Mouse (Mus musculus) thymus, adult 2 months (tissue): ENCODE measurements at regions not wholly inside any gene's neighbourhood (a gene's known extent, or its start where the extent isn't known, plus 50 kb on each side); places are given as distances from the start of the nearest gene placed in this dataset.

Source experiments
- CTCF ChIP-seq: fragments of 200-500 bp; IDR thresholded peaks from 2 replicates; pipeline ENCODE4 v1.5.1; 2012; ENCODE audit warnings: mild to moderate bottlenecking, control low read depth, low read length, moderate library complexity, borderline replicate concordance; ENCODE audit not compliant: control insufficient read depth, poor library complexity, insufficient read depth; ENCODE audit errors: extremely low read depth
- POLR2A ChIP-seq: fragments of 200-500 bp; IDR thresholded peaks from 2 replicates; pipeline ENCODE4 v1.6.1; 2012; ENCODE audit warnings: mild to moderate bottlenecking, low read length, control low read depth, moderate library complexity; ENCODE audit not compliant: control insufficient read depth, poor library complexity, insufficient read depth; ENCODE audit errors: extremely low read depth

DNA sequence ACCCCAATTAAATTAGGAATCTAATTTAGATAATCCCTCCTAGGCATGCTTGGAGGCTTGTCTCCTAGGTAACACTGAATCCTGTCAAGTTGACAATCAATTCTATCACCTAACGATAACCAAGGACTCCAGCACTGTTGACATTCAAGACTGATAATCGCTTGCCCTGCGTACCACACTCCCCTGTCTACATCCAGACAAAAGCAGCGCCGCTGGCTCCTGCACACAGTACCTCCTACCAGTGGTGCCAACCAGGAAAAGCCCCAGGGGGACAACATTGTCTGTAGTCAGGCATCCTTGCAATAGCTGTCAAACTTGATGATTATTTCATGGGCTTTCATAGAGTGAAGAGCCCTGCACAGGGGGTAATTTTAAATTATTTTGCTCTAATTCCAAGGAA lies 253.4 kb upstream of the Prok2 start:
- TF ChIP-seq CTCF (no peak), POLR2A (no peak)
